Mouse (Mus musculus) ES-Bruce4 (cell line): ENCODE results near the gene Slit3.

Source experiments
- CTCF ChIP-seq: IDR thresholded peaks from one replicate; pipeline ENCODE4 v1.8.1; 2011; ENCODE audit warnings: low read depth, low read length
- POLR2A ChIP-seq: IDR thresholded peaks from one replicate; pipeline ENCODE4 v1.8.1; 2011; ENCODE audit warnings: low read length; ENCODE audit not compliant: insufficient read depth

GRCm38 (mm10) chr11:35558311-35558710 lies 437.3 kb downstream of the Slit3 start:
- TF ChIP-seq CTCF (no peak), POLR2A (no peak)
